Mouse (Mus musculus): Measurements from ENCODE around the gene Mucl3.

DNA sequence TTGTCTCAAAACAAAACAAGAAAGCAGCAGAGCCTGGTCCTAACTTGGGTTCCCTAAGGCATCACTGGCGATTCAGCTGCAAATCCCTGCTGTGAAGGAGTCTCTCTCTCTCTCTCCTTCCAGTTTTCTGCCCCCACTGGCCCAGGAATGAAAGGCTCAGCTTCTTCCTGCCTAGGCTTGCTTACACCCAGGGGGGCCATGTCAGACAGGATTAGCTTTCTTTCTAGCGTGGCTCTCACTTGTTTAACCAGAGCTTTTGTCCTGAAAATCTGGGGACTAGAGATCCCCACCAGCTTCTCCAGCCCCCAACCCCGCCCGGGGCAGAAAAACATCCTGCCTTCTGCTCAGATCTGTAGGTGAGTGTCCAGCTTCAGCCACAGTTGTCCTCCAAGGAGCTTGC lies 55.1 kb downstream of the Mucl3 start:
- TF ChIP-seq EP300 (IDR thresholded peaks at IDR 0.05; ENCODE audit: low read length), result no peak
- TF ChIP-seq PAX5 (IDR thresholded peaks at IDR 0.05; ENCODE audit: low read length), result no peak
- TF ChIP-seq CTCF (conservative IDR thresholded peaks at IDR 0.05 in 1 of 2, IDR thresholded peaks at IDR 0.05 in 1 of 2; ENCODE audit: low read depth in 2 of 2, low read length in 2 of 2), result no peak
- no peak for TF ChIP-seq MAFK (IDR thresholded peaks at IDR 0.05; ENCODE audit: insufficient replicate concordance, low read length)
- no peak for TF ChIP-seq CHD2 (IDR thresholded peaks at IDR 0.05; ENCODE audit: low read length)
- TF ChIP-seq MAX (IDR thresholded peaks at IDR 0.05; ENCODE audit: low read length), result no peak
- no peak for TF ChIP-seq POLR2A (IDR thresholded peaks at IDR 0.05; ENCODE audit: low read depth, low read length)
- no peak for TF ChIP-seq ELF1 (IDR thresholded peaks at IDR 0.05; ENCODE audit: low read depth, low read length)
- no peak for TF ChIP-seq ZC3H11A (IDR thresholded peaks at IDR 0.05; ENCODE audit: low read depth, low read length)
- TF ChIP-seq RAD21 (IDR thresholded peaks at IDR 0.05; ENCODE audit: low read depth, low read length), result no peak
